Mouse (Mus musculus) heart, embryonic 14.5 days (tissue): ENCODE measurements around the gene Grifin. TPM values are rescaled to one million over a fixed set of nuclear protein-coding genes. Genes with fewer than 3 reads are reported as not detected.

Experiments
- ATAC-seq: fragments of 200-750 bp; cut with Nextera tagmentation; 2 replicates; pipeline ENCODE4 v1.8.0; 2017; ENCODE audit warnings: low read depth, moderate TSS enrichment; ENCODE audit not compliant: insufficient number of reproducible peaks, insufficient read depth, low FRiP score
- H3K27ac ChIP-seq, 2 experiments: fragments of 200-500 bp in 1 of 2; fragments of 300-500 bp in 1 of 2; sonication (generic) in 1 of 2; replicated peaks in 1 of 2; 2 replicates each; pipeline ENCODE4 v1.5.1; 2012 to 2014; ENCODE audit warnings: low read depth in 2 of 2, low read length in 2 of 2, control low read depth in 1 of 2, mild to moderate bottlenecking in 1 of 2, mixed read lengths in 1 of 2; ENCODE audit not compliant: control insufficient read depth in 1 of 2, insufficient read depth in 1 of 2
- H3K27me3 ChIP-seq: fragments of 300-500 bp; sonication (generic); 2 replicates; pipeline ENCODE4 v1.6.1; 2014; ENCODE audit warnings: mild to moderate bottlenecking, low read length, control low read depth; ENCODE audit not compliant: control insufficient read depth, insufficient read depth
- H3K36me3 ChIP-seq: fragments of 300-500 bp; sonication (generic); 2 replicates; pipeline ENCODE4 v1.6.1; 2014; ENCODE audit warnings: mild to moderate bottlenecking, control low read depth, low read length, mixed read lengths; ENCODE audit not compliant: control insufficient read depth, insufficient read depth
- H3K4me1 ChIP-seq, 2 experiments: fragments of 200-500 bp in 1 of 2; fragments of 300-500 bp in 1 of 2; sonication (generic) in 1 of 2; 2 replicates each; pipeline ENCODE4 v1.6.1; 2012 to 2014; ENCODE audit warnings: low read length in 2 of 2, control low read depth in 1 of 2, mixed read lengths in 1 of 2; ENCODE audit not compliant: control insufficient read depth in 2 of 2, insufficient read depth in 2 of 2
- H3K4me2 ChIP-seq: fragments of 300-500 bp; sonication (generic); 2 replicates; pipeline ENCODE4 v1.6.1; 2014; ENCODE audit warnings: mild to moderate bottlenecking, low read length
- H3K4me3 ChIP-seq, 2 experiments: fragments of 200-500 bp in 1 of 2; fragments of 300-500 bp in 1 of 2; sonication (generic) in 1 of 2; 2 replicates each; pipeline ENCODE4 v1.5.1; 2012 to 2014; ENCODE audit warnings: low read length in 2 of 2, mild to moderate bottlenecking in 2 of 2, control low read depth in 1 of 2, low read depth in 1 of 2, moderate library complexity in 1 of 2; ENCODE audit not compliant: control insufficient read depth in 1 of 2, insufficient read depth in 1 of 2
- H3K9ac ChIP-seq: fragments of 300-500 bp; sonication (generic); 2 replicates; pipeline ENCODE4 v1.6.1; 2014; ENCODE audit warnings: mild to moderate bottlenecking, low read length
- H3K9me3 ChIP-seq: fragments of 300-500 bp; sonication (generic); 2 replicates; pipeline ENCODE4 v1.6.1; 2016; ENCODE audit warnings: low read length, control low read depth; ENCODE audit not compliant: control insufficient read depth
- WGBS: fragments of 180-500 bp; shearing (Covaris S2); extraction: QIAGEN DNeasy Blood & Tissue Kit; methylation state at CpG from one replicate; pipeline ENCODE4 v1.1.7; 2014; 5-methylcytosine and 5-hydroxymethylcytosine counted together
- polyA plus RNA-seq: library from polyadenylated mRNA; unstranded; fragments of >200 nt; fragmentation: Nextera tagmentation; extraction: Ambion mirVana; gene quantifications from 2 replicates; pipeline ENCODE4 v1.2.1, GENCODE M21; 2014

The Grifin gene
- polyA plus RNA-seq, 1 experiment from 2014 or later = not detected

DNA sequence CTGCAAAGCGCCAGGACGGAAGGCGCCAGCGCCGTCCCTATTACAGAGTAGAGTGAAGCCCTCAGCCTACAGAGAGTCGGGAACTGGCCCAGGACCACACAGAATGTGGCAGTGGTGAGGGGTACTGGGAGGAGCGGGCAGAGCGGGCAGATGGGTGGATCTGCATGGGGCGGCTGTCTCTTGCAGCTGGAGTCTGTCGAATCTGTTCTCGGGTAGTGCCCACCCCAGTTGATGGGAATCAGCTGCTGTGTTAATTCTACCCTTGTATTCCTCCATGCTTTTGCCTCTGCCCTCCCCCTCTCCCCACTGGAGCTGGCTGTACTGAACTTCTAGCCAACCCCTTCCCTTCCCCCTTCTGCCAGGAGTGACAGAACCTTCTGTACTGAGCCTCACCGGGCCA is 36.8 kb upstream of the Grifin start:
- WGBS = 69% methylated on average over 12 of the region's 12 CpGs
- H3K9me3 ChIP-seq = no peaks in the 10 kb centered on the region
- peaks cover 31% of the 10 kb centered on the region for H3K27me3 ChIP-seq
- no peak overlapping the region for H3K9ac ChIP-seq
- H3K4me3 ChIP-seq = no peak overlapping the region
- no peak overlapping the region for H3K4me2 ChIP-seq
- no peaks in the 10 kb centered on the region for H3K36me3 ChIP-seq
- H3K27ac ChIP-seq = no peak overlapping the region
- peaks cover 8 to 16% of the 10 kb centered on the region in 2 experiments; a peak in 2 of 4 replicates for H3K4me1 ChIP-seq
- ATAC-seq = no peak

- Histone ChIP-seq H3K4me3 (no peak overlapping the region), H3K9ac (no peak overlapping the region), H3K27ac (no peak overlapping the region), H3K36me3 (no peaks in the 10 kb centered on the region), H3K27me3 (peaks cover 13% of the 10 kb centered on the region), H3K4me2 (no peak overlapping the region), H3K4me1 (peaks cover 5 to 6% of the 10 kb centered on the region in 2 experiments; a peak in 2 of 4 replicates), H3K9me3 (no peaks in the 10 kb centered on the region)
- 69% methylated on average over 5 of the region's 5 CpGs for WGBS
- ATAC-seq = no peak
Measured at GRCm38 (mm10) chr5:140599939-140600338, 35.1 kb upstream of the Grifin start.

GRCm38 (mm10) chr5:140597787-140598186 is 32.9 kb upstream of the Grifin start:
- Histone ChIP-seq H3K27ac (no peak overlapping the region), H3K4me1 (peaks cover 5 to 6% of the 10 kb centered on the region in 2 experiments; a peak in 2 of 4 replicates), H3K9me3 (no peaks in the 10 kb centered on the region), H3K4me2 (no peak overlapping the region), H3K4me3 (no peak overlapping the region), H3K36me3 (no peaks in the 10 kb centered on the region), H3K27me3 (peaks cover 7% of the 10 kb centered on the region; the same call in 1 of the 2 replicates), H3K9ac (no peak overlapping the region)
- 69% methylated on average over 4 of the region's 4 CpGs for WGBS
- no peak for ATAC-seq

DNA sequence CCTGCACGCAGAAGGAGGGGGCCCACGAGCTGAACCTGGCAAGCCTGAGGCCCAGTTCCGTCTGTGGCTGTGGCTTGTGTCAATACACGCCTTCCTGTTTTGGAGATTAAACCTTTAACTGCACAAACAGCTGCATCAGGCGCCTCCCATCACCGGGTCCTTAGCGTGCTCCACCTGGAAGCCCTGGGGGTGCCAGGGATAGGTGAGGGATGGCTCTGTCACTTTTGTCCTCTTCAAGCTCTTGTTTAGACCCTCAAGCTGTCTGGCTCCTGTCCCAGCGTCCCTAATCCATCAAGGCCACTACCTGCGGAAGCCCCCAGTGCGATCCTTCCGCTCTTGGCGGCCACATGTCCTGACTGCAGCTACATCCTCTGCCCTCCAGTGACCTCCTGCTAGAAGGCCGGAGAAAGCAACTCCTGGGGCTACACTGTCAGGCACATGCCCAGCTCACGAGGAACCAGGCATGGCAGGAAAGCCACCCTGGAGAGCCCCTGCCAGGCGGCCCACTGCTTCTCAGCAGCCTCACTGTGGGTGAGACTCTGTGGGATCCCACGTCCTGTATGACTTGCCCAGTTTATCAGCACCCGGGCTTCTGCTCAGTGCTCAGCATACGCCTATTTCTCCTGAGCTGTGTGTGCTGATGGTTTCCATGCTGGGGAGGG is 32.2 kb upstream of the Grifin start:
- no peak overlapping the region for H3K27ac ChIP-seq
- no peak; the same call in 1 of the 2 replicates for ATAC-seq

DNA sequence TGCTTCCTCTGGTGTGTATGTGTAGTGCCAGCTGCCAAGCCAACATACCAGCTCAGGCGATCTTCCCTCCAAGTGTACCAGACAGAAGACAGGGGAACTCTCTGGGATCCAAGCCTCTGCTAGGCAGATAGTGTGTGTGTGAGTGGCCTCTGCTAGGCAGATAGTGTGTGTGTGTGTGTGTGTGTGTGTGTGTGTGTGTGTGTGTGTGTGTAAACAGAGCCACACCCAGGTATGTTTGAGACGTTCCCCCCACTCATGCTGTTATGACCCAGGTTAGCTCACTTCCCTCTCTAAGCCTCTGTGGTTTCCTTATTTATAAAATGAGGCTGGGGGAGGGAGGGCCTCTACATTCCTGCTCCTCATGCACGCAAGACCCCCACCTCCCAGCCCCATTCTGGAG is 31.6 kb upstream of the Grifin start:
- no peak for ATAC-seq
- H3K27me3 ChIP-seq = peaks cover 7% of the 10 kb centered on the region; the same call in 1 of the 2 replicates
- 55% methylated on average over 3 of the region's 3 CpGs for WGBS
- no peaks in the 10 kb centered on the region for H3K9me3 ChIP-seq
- no peak overlapping the region for H3K4me3 ChIP-seq
- H3K9ac ChIP-seq = no peak overlapping the region
- H3K27ac ChIP-seq = no peak overlapping the region
- H3K36me3 ChIP-seq = no peaks in the 10 kb centered on the region
- peaks cover 5 to 6% of the 10 kb centered on the region in 2 experiments; a peak in 2 of 4 replicates for H3K4me1 ChIP-seq
- H3K4me2 ChIP-seq = no peak overlapping the region

More for the DNA sequence above, 32.2 kb upstream of the Grifin start:
- Histone ChIP-seq H3K4me2 (no peak overlapping the region), H3K4me3 (no peak overlapping the region), H3K36me3 (no peaks in the 10 kb centered on the region), H3K9ac (no peak overlapping the region), H3K4me1 (peaks cover 5 to 6% of the 10 kb centered on the region in 2 experiments; a peak in 2 of 4 replicates), H3K9me3 (no peaks in the 10 kb centered on the region), H3K27me3 (peaks cover 7% of the 10 kb centered on the region; the same call in 1 of the 2 replicates)
- 45% methylated on average over 18 of the region's 18 CpGs for WGBS

- peaks cover 5 to 6% of the 10 kb centered on the region in 2 experiments; a peak in 2 of 4 replicates for H3K4me1 ChIP-seq
- no peak overlapping the region for H3K4me2 ChIP-seq
- no peak overlapping the region for H3K9ac ChIP-seq
- no peak overlapping the region for H3K27ac ChIP-seq
- ATAC-seq = no peak
- no peak overlapping the region for H3K4me3 ChIP-seq
- no peaks in the 10 kb centered on the region for H3K36me3 ChIP-seq
- no peaks in the 10 kb centered on the region for H3K9me3 ChIP-seq
- 73% methylated on average over 5 of the region's 5 CpGs for WGBS
- 0 out of 2 replicates have a peak, but pooled peaks cover 5% of the 10 kb centered on the region for H3K27me3 ChIP-seq
Measured at GRCm38 (mm10) chr5:140594846-140595245, 30.0 kb upstream of the Grifin start.

- no peak for ATAC-seq
- no peak overlapping the region for H3K4me3 ChIP-seq
- no peak overlapping the region for H3K27ac ChIP-seq
- H3K9ac ChIP-seq = no peak overlapping the region
- H3K4me1 ChIP-seq = no peaks in the 10 kb centered on the region
- no peaks in the 10 kb centered on the region for H3K9me3 ChIP-seq
- 80% methylated on average over 16 of the region's 16 CpGs for WGBS
- no peaks in the 10 kb centered on the region for H3K36me3 ChIP-seq
- H3K4me2 ChIP-seq = no peak overlapping the region
- 0 out of 2 replicates have a peak, but pooled peaks cover 2% of the 10 kb centered on the region for H3K27me3 ChIP-seq
Measured at GRCm38 (mm10) chr5:140589082-140589774, 24.4 kb upstream of the Grifin start.
